Mouse (Mus musculus) stomach, embryonic 15.5 days (tissue): ENCODE data around the gene Smg6. TPM values are rescaled to one million over a fixed set of nuclear protein-coding genes. Genes with fewer than 3 reads are reported as not detected.

Source experiments
- microRNA counts: library from miRNA; unstranded; fragments of <30 nt; microRNA quantifications from one replicate; lab custom pipeline; 2016
- microRNA-seq: library from miRNA; unstranded; fragments of <30 nt; microRNA quantifications from one replicate; pipeline ENCODE4, GENCODE M21; 2016
- polyA plus RNA-seq: library from polyadenylated mRNA; unstranded; fragments of >200 nt; fragmentation: Nextera tagmentation; extraction: Ambion mirVana; gene quantifications from 2 replicates; pipeline ENCODE4 v1.2.1, GENCODE M21; 2015

The Smg6 gene
- polyA plus RNA-seq, 1 experiment from 2014 or later = 14.4 TPM

MicroRNAs encoded within 50 kb of the gene (microRNA counts, 519-probe panel; counts per million panel counts)
- microRNA mmu-miR-132 (lab: Ali Mortazavi, UCI) = 2,709 counts per million, percentile 66 among the panel's probes with 10 or more counts
- microRNA mmu-miR-212 (lab: Ali Mortazavi, UCI) = not detected

Small RNA genes within 50 kb of the gene (microRNA-seq; reads per million reads assigned to microRNA genes)
- gene Mir132 (372 reads per million, percentile 64 among the genes with 10 or more reads in this experiment), gene Mir212 (29.7 reads per million, percentile 37 among the genes with 10 or more reads in this experiment)

Other genes starting within 250 kb of the Smg6 start
- gene Pafah1b1, start 201.2 kb upstream of the Smg6 start, polyA plus RNA-seq = 44.7 and 53.9 TPM in 2 replicates
- gene Mettl16, start 155.0 kb upstream of the Smg6 start, polyA plus RNA-seq = 43.9 and 45.3 TPM in 2 replicates
- 3.9 and 4.5 TPM in 2 replicates for gene Mnt, start 94.9 kb upstream of the Smg6 start, polyA plus RNA-seq
- gene Sgsm2, start 28.8 kb upstream of the Smg6 start, polyA plus RNA-seq = 6.2 and 6.9 TPM in 2 replicates
- gene Tsr1, start 27.8 kb upstream of the Smg6 start, polyA plus RNA-seq = 43.3 and 48.3 TPM in 2 replicates
- gene Srr, start 125 bp downstream of the Smg6 start, polyA plus RNA-seq = 16.8 and 17.3 TPM in 2 replicates
- gene Hic1, start 243.7 kb downstream of the Smg6 start, polyA plus RNA-seq = 25.3 and 28.0 TPM in 2 replicates